Mouse (Mus musculus): ENCODE measurements around the gene Fbxo48. TPM values are rescaled to one million over a fixed set of nuclear protein-coding genes. Genes with fewer than 3 reads are reported as not detected.

Fbxo48 gene
- 0.02 TPM in 1 of 2 replicates, not detected in the other for polyA plus RNA-seq (2012)

- H3K4me1 ChIP-seq (ENCODE audit: control insufficient read depth) = peaks cover 52% of the 10 kb centered on the region
Measured at GRCm38 (mm10) chr11:16950976-16951760, at the start of gene Fbxo48. TSS of gene Fbxo48 (plus strand) at chr11:16951375.

GRCm38 (mm10) chr11:16904302-16905011 lies 46.7 kb upstream of the Fbxo48 start:
- Histone ChIP-seq H3K4me1 (ENCODE audit: control insufficient read depth) (no peaks in the 10 kb centered on the region), H3K4me3 (replicated peaks) (no peak overlapping the region), H3K36me3 (ENCODE audit: control insufficient read depth) (no peaks in the 10 kb centered on the region), H3K9me3 (ENCODE audit: control insufficient read depth, low read length) (no peaks in the 10 kb centered on the region), H3K27me3 (ENCODE audit: control insufficient read depth) (no peaks in the 10 kb centered on the region)
- TF ChIP-seq GATA1 (IDR thresholded peaks at IDR 0.05; ENCODE audit: low read length) = no peak
- TF ChIP-seq TAL1 (IDR thresholded peaks at IDR 0.05; ENCODE audit: low read length) = no peak

More at GRCm38 (mm10) chr11:16950976-16951760, at the start of gene Fbxo48:
- no peak for TF ChIP-seq TAL1 (IDR thresholded peaks at IDR 0.05; ENCODE audit: low read length)
- no peaks in the 10 kb centered on the region for H3K9me3 ChIP-seq (ENCODE audit: control insufficient read depth, low read length)
- peaks cover 30% of the 10 kb centered on the region for H3K36me3 ChIP-seq (ENCODE audit: control insufficient read depth)
- peak within 1 kb of the TSS; percentile 100 for H3K4me3 ChIP-seq (replicated peaks)
- no peaks in the 10 kb centered on the region for H3K27me3 ChIP-seq (ENCODE audit: control insufficient read depth)

- TF ChIP-seq GATA1 (IDR thresholded peaks at IDR 0.05; ENCODE audit: low read length) (no peak), TAL1 (IDR thresholded peaks at IDR 0.05; ENCODE audit: low read length) (no peak)
- Histone ChIP-seq H3K27me3 (ENCODE audit: control insufficient read depth) (no peaks in the 10 kb centered on the region), H3K9me3 (ENCODE audit: control insufficient read depth, low read length) (no peaks in the 10 kb centered on the region), H3K4me3 (replicated peaks) (no peak overlapping the region), H3K36me3 (ENCODE audit: control insufficient read depth) (no peaks in the 10 kb centered on the region), H3K4me1 (ENCODE audit: control insufficient read depth) (no peaks in the 10 kb centered on the region)
Measured at GRCm38 (mm10) chr11:16905012-16905332, 46.2 kb upstream of the Fbxo48 start.

GRCm38 (mm10) chr11:16906530-16906929 lies 44.6 kb upstream of the Fbxo48 start:
- Histone ChIP-seq H3K4me1 (ENCODE audit: control insufficient read depth) (no peaks in the 10 kb centered on the region), H3K4me3 (replicated peaks) (no peak overlapping the region), H3K27me3 (ENCODE audit: control insufficient read depth) (no peaks in the 10 kb centered on the region), H3K36me3 (ENCODE audit: control insufficient read depth) (no peaks in the 10 kb centered on the region), H3K9me3 (ENCODE audit: control insufficient read depth, low read length) (no peaks in the 10 kb centered on the region)
- TF ChIP-seq GATA1 (IDR thresholded peaks at IDR 0.05; ENCODE audit: low read length) (no peak), TAL1 (IDR thresholded peaks at IDR 0.05; ENCODE audit: low read length) (no peak)

GRCm38 (mm10) chr11:16907517-16908129 lies 43.6 kb upstream of the Fbxo48 start:
- Histone ChIP-seq H3K36me3 (ENCODE audit: control insufficient read depth) (no peaks in the 10 kb centered on the region), H3K4me1 (ENCODE audit: control insufficient read depth) (no peaks in the 10 kb centered on the region), H3K27me3 (ENCODE audit: control insufficient read depth) (no peaks in the 10 kb centered on the region), H3K4me3 (replicated peaks) (no peak overlapping the region), H3K9me3 (ENCODE audit: control insufficient read depth, low read length) (no peaks in the 10 kb centered on the region)
- TF ChIP-seq GATA1 (IDR thresholded peaks at IDR 0.05; ENCODE audit: low read length) (no peak), TAL1 (IDR thresholded peaks at IDR 0.05; ENCODE audit: low read length) (no peak)

GRCm38 (mm10) chr11:16914756-16915155 lies 36.4 kb upstream of the Fbxo48 start:
- H3K4me1 ChIP-seq (ENCODE audit: control insufficient read depth) = no peaks in the 10 kb centered on the region
- H3K36me3 ChIP-seq (ENCODE audit: control insufficient read depth) = no peaks in the 10 kb centered on the region
- TF ChIP-seq GATA1 (IDR thresholded peaks at IDR 0.05; ENCODE audit: low read length) (no peak), TAL1 (IDR thresholded peaks at IDR 0.05; ENCODE audit: low read length) (no peak)
- no peaks in the 10 kb centered on the region for H3K9me3 ChIP-seq (ENCODE audit: control insufficient read depth, low read length)
- H3K4me3 ChIP-seq (replicated peaks) = no peak overlapping the region
- no peaks in the 10 kb centered on the region for H3K27me3 ChIP-seq (ENCODE audit: control insufficient read depth)

- TF ChIP-seq GATA1 (IDR thresholded peaks at IDR 0.05; ENCODE audit: low read length) (no peak), TAL1 (IDR thresholded peaks at IDR 0.05; ENCODE audit: low read length) (no peak)
- Histone ChIP-seq H3K9me3 (ENCODE audit: control insufficient read depth, low read length) (no peaks in the 10 kb centered on the region), H3K36me3 (ENCODE audit: control insufficient read depth) (no peaks in the 10 kb centered on the region), H3K27me3 (ENCODE audit: control insufficient read depth) (no peaks in the 10 kb centered on the region), H3K4me3 (replicated peaks) (no peak overlapping the region), H3K4me1 (ENCODE audit: control insufficient read depth) (no peaks in the 10 kb centered on the region)
Measured at GRCm38 (mm10) chr11:16915850-16916249, 35.3 kb upstream of the Fbxo48 start.

- Histone ChIP-seq H3K36me3 (ENCODE audit: control insufficient read depth) (no peaks in the 10 kb centered on the region), H3K27me3 (ENCODE audit: control insufficient read depth) (no peaks in the 10 kb centered on the region), H3K4me1 (ENCODE audit: control insufficient read depth) (no peaks in the 10 kb centered on the region), H3K9me3 (ENCODE audit: control insufficient read depth, low read length) (no peaks in the 10 kb centered on the region), H3K4me3 (replicated peaks) (no peak overlapping the region)
- TF ChIP-seq TAL1 (IDR thresholded peaks at IDR 0.05; ENCODE audit: low read length) (no peak), GATA1 (IDR thresholded peaks at IDR 0.05; ENCODE audit: low read length) (no peak)
Measured at GRCm38 (mm10) chr11:16917512-16917911, 33.7 kb upstream of the Fbxo48 start.

GRCm38 (mm10) chr11:16932159-16932558 lies 19.0 kb upstream of the Fbxo48 start:
- Histone ChIP-seq H3K4me1 (ENCODE audit: control insufficient read depth) (no peaks in the 10 kb centered on the region), H3K4me3 (replicated peaks) (no peak overlapping the region), H3K36me3 (ENCODE audit: control insufficient read depth) (no peaks in the 10 kb centered on the region), H3K27me3 (ENCODE audit: control insufficient read depth) (no peaks in the 10 kb centered on the region), H3K9me3 (ENCODE audit: control insufficient read depth, low read length) (no peaks in the 10 kb centered on the region)
- no peak for TF ChIP-seq GATA1 (IDR thresholded peaks at IDR 0.05; ENCODE audit: low read length)
